Mouse (Mus musculus) thymus, adult 2 months (tissue): ENCODE results near the gene Bckdha. TPM values are rescaled to one million over a fixed set of nuclear protein-coding genes. Genes with fewer than 3 reads are reported as not detected.

Experiments used
- DNase-seq: peaks from one replicate; pipeline ENCODE4 v3.0.0; 2021
- H3K27ac ChIP-seq: fragments of 200-500 bp; 2 replicates; pipeline ENCODE4 v1.5.1; 2012; ENCODE audit warnings: low read length, control low read depth; ENCODE audit not compliant: control insufficient read depth, insufficient read depth
- H3K27me3 ChIP-seq: fragments of 200-500 bp; 2 replicates; pipeline ENCODE4 v1.6.1; 2012; ENCODE audit warnings: mild to moderate bottlenecking, low read length, moderate library complexity, mixed read lengths; ENCODE audit not compliant: control insufficient read depth, insufficient read depth
- H3K36me3 ChIP-seq: fragments of 200-500 bp; 2 replicates; pipeline ENCODE4 v1.6.1; 2012; ENCODE audit warnings: mild to moderate bottlenecking, low read length, moderate library complexity; ENCODE audit not compliant: control insufficient read depth, insufficient read depth
- H3K4me1 ChIP-seq: fragments of 200-500 bp; replicated peaks from 2 replicates; pipeline ENCODE4 v1.6.1; 2012; ENCODE audit warnings: low read length; ENCODE audit not compliant: control insufficient read depth, insufficient read depth
- H3K4me3 ChIP-seq: fragments of 200-500 bp; 2 replicates; pipeline ENCODE4 v1.5.1; 2012; ENCODE audit warnings: mild to moderate bottlenecking, low read length, control low read depth, moderate library complexity; ENCODE audit not compliant: control insufficient read depth, insufficient read depth
- CTCF ChIP-seq: fragments of 200-500 bp; IDR thresholded peaks from 2 replicates; pipeline ENCODE4 v1.5.1; 2012; ENCODE audit warnings: mild to moderate bottlenecking, control low read depth, low read length, moderate library complexity, borderline replicate concordance; ENCODE audit not compliant: control insufficient read depth, poor library complexity, insufficient read depth; ENCODE audit errors: extremely low read depth
- POLR2A ChIP-seq: fragments of 200-500 bp; IDR thresholded peaks from 2 replicates; pipeline ENCODE4 v1.6.1; 2012; ENCODE audit warnings: mild to moderate bottlenecking, low read length, control low read depth, moderate library complexity; ENCODE audit not compliant: control insufficient read depth, poor library complexity, insufficient read depth; ENCODE audit errors: extremely low read depth
- WGBS: fragments of 180-500 bp; shearing (Covaris S2); methylation state at CpG from one replicate; pipeline ENCODE4 v1.1.7; 2018; 5-methylcytosine and 5-hydroxymethylcytosine counted together
- polyA plus RNA-seq: library from polyadenylated mRNA; depleted of rRNA; stranded (reverse); fragments of >200 nt; gene quantifications from 2 replicates; pipeline ENCODE4 v1.2.3, GENCODE M21; 2012

Gene Bckdha
- polyA plus RNA-seq, 1 experiment, result 181 TPM

GRCm38 (mm10) chr7:25676085-25676781 is 17.5 kb upstream of the Bckdha start:
- TF ChIP-seq POLR2A, result no peak
- TF ChIP-seq CTCF, result no peak
- Histone ChIP-seq H3K4me1 (peaks cover 17% of the 10 kb centered on the region), H3K27me3 (no peaks in the 10 kb centered on the region; the same call in 1 of the 2 replicates), H3K36me3 (no peaks in the 10 kb centered on the region), H3K27ac (no peak overlapping the region), H3K4me3 (no peak overlapping the region)
- WGBS, result 92% methylated on average over 15 of the region's 15 CpGs
- no peak for DNase-seq

GRCm38 (mm10) chr7:25675405-25675804 is 16.6 kb upstream of the Bckdha start:
- Histone ChIP-seq H3K4me3 (no peak overlapping the region), H3K27ac (no peak overlapping the region), H3K4me1 (peaks cover 15% of the 10 kb centered on the region), H3K36me3 (no peaks in the 10 kb centered on the region), H3K27me3 (no peaks in the 10 kb centered on the region; the same call in 1 of the 2 replicates)
- DNase-seq, result no peak
- 75% methylated on average over 6 of the region's 6 CpGs for WGBS
- no peak for TF ChIP-seq CTCF
- no peak for TF ChIP-seq POLR2A

GRCm38 (mm10) chr7:25674719-25675300 is 16.0 kb upstream of the Bckdha start, which contains the start of gene Tmem91:
Gene Tmem91, minus strand, starts transcription at chr7:25675166.
- peak; percentile 31 for DNase-seq
- Histone ChIP-seq H3K36me3 (no peaks in the 10 kb centered on the region), H3K27me3 (no peaks in the 10 kb centered on the region; the same call in 1 of the 2 replicates), H3K27ac (no peak within 1 kb of the TSS), H3K4me3 (peak within 1 kb of the TSS; percentile 26), H3K4me1 (peaks cover 12% of the 10 kb centered on the region)
- WGBS, result 1% methylated on average over 29 of the region's 29 CpGs
- no peak for TF ChIP-seq POLR2A
- TF ChIP-seq CTCF, result no peak

GRCm38 (mm10) chr7:25674297-25674696 is 15.5 kb upstream of the Bckdha start:
- peak overlapping the region; percentile 26; the same call in 1 of the 2 replicates for H3K4me3 ChIP-seq
- TF ChIP-seq POLR2A, result no peak
- TF ChIP-seq CTCF, result no peak
- H3K4me1 ChIP-seq, result peaks cover 12% of the 10 kb centered on the region
- H3K27me3 ChIP-seq, result no peaks in the 10 kb centered on the region; the same call in 1 of the 2 replicates
- DNase-seq, result no peak
- H3K27ac ChIP-seq, result no peak overlapping the region
- no peaks in the 10 kb centered on the region for H3K36me3 ChIP-seq
- WGBS, result 8% methylated on average over 9 of the region's 9 CpGs

DNA sequence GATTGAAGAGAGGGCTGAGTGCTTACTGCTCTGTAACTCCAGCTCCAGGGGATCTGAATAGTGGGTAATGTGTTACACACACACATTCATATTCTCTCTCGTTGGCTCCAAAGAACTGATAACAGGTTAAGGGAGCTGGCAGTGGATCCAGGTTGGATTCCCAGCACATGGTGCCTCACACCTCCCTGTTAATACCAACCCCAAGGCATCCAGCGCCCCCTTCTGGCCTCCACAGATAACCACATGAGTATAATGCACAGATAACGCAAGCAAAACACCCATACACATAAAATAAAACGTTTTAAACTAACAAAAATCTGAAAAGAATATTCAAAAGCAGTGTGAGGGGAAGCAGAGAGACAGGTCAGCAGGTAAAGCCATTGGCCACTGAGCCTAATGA is 13.7 kb upstream of the Bckdha start:
- Histone ChIP-seq H3K27me3 (no peaks in the 10 kb centered on the region; the same call in 1 of the 2 replicates), H3K4me1 (peaks cover 10% of the 10 kb centered on the region), H3K36me3 (peaks cover 11% of the 10 kb centered on the region), H3K4me3 (no peak overlapping the region), H3K27ac (no peak overlapping the region)
- WGBS, result 68% methylated on average over 4 of the region's 4 CpGs
- no peak for DNase-seq
- TF ChIP-seq POLR2A, result no peak
- no peak for TF ChIP-seq CTCF

DNA sequence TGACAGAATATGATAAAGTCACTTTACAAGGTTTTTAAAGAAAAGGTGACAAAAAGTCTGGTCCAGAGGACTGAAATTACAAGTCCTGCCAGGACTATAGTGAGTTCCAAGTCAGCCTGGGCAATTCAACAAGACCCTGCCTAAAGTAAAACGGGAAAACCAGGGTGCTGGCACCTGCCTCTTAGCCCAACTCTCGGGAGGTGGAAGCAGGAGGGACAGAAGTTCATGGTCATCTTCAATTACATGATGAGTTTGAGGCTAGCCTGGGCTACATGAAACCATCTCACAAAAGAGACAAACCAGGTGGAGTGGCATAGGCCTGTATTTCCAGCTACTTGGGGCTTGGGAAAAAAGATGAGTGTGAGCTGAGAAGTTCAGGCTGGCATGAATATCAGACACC is 12.9 kb upstream of the Bckdha start:
- no peak overlapping the region for H3K4me3 ChIP-seq
- no peaks in the 10 kb centered on the region; the same call in 1 of the 2 replicates for H3K27me3 ChIP-seq
- no peak for DNase-seq
- TF ChIP-seq CTCF, result no peak
- no peak for TF ChIP-seq POLR2A
- H3K27ac ChIP-seq, result no peak overlapping the region
- WGBS, result 95% methylated on average over 2 of the region's 2 CpGs
- peaks cover 10% of the 10 kb centered on the region for H3K4me1 ChIP-seq
- peaks cover 14% of the 10 kb centered on the region for H3K36me3 ChIP-seq
